Mouse (Mus musculus) adrenal gland, postnatal 36 days (tissue): ENCODE data around the gene Cd68. TPM values are rescaled to one million over a fixed set of nuclear protein-coding genes. Genes with fewer than 3 reads are reported as not detected.

Experiments
- DNase-seq, 2 experiments: peaks; one replicate each; pipeline ENCODE4 v3.0.0; 2021; ENCODE audit warnings: mixed read lengths in 1 of 2
- total RNA-seq, 2 experiments: library from RNA; stranded (reverse); gene quantifications; 2 replicates each; pipeline ENCODE4 v1.2.3; 2021

Gene Cd68
- total RNA-seq, 2 experiments from 2014 or later = 20.1 to 28.6 TPM

DNA sequence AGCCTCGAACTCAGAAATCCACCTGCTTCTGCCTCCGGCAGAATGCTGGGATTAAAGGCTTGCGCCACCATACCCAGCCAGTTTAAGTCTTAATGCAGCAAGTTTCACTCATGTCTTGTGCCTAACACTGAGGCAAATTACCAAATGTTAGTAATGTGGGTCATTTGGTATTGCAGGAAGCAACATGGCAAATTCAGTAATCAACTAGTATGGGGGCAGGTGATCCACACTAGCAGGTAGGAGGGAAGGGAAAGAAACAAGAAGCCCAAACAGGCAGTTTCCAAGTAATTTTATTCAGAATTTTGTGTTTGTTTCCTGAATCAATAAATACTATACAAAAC, 682 bp upstream of the Cd68 start:
- no peak for DNase-seq

DNA sequence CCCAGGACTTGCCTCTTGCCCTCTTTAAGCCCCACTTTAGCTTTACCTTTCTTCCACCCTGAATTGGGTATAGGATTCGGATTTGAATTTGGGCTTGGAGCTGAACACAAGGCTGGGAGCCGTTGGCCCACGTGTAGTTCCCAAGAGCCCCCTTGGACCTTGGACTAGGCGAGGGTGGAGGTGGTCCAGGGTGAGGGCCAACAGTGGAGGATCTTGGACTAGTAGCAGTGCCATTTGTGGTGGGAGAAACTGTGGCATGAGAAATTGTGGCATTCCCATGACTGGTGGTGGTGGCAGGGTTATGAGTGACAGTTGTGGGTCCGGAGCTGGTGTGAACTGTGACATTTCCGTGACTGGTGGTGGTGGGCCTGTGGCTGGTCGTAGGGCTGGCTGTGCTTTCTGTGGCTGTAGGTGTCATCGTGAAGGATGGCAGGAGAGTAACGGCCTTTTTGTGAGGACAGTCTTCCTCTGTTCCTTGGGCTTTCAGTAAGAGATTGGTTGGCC, 444 bp downstream of the Cd68 start:
- DNase-seq = no peak

DNA sequence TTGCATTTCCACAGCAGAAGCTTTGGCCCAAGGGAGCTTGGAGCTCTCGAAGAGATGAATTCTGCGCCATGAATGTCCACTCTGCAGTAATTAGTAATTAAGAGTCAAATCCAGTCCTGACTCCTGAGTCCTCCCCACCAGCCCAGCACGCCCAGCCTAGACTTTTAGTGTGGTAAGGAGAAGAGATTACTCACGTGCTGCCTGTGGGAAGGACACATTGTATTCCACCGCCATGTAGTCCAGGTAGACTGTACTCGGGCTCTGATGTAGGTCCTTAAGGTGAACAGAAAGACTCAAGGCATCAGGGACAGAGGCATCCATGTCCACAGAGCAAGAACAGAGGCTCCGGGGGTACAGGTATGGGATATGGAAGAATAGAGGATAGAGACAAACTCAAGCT, 1.1 kb downstream of the Cd68 start:
- no peak for DNase-seq

DNA sequence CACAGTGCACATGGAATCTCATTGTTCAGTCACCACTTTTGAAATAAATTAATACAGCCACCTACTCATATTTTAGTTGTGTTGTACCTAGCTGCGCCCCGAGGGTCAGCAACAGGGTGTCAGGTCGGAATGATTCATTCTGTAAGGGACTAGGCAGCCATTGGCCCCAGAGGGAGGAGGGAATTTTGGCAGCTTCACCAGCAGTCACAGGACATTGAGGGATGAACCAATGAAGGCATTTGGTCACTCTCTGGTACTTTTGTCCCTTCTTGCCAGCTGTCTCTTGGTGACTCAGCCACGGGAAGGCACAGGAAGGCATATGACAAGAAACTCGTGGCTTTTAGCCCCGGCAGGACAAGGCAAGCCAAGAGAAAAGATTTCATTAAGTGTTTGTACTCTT, 2.2 kb downstream of the Cd68 start:
- peak; percentile 72 to 73 for DNase-seq

DNA sequence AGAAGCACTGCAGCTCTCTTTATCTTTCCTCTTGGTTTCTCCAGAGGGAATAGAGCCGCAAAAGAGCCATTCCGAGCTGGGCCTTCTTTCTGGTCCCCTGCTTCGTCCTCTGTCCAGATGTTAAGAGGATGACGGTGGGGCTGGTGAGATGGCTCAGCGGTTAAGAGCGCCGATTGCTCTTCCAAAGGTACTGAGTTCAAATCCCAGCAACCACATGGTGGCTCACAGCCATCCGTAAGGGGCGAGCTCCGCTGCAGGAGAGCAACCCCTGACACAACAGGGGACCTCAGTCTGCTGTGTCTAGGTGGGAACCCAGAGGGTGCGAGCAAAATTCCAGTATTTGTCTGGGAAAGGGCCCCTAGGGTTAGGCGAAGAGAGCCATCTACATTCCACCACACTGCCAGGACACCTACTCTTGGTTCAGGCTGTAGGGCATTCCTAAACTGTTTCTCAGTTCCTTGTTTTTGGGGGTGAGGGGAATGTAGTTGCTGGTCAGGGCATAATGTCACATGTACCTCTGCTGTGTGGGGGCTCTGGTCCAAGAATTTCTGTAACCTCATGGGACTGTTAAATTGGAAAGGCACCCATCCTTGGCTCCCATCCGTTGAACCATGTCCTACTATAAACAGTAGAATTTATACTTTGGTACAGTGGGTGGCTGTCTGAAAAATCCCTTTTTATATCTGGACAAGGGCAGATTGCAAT, 2.8 kb downstream of the Cd68 start:
- no peak for DNase-seq

DNA sequence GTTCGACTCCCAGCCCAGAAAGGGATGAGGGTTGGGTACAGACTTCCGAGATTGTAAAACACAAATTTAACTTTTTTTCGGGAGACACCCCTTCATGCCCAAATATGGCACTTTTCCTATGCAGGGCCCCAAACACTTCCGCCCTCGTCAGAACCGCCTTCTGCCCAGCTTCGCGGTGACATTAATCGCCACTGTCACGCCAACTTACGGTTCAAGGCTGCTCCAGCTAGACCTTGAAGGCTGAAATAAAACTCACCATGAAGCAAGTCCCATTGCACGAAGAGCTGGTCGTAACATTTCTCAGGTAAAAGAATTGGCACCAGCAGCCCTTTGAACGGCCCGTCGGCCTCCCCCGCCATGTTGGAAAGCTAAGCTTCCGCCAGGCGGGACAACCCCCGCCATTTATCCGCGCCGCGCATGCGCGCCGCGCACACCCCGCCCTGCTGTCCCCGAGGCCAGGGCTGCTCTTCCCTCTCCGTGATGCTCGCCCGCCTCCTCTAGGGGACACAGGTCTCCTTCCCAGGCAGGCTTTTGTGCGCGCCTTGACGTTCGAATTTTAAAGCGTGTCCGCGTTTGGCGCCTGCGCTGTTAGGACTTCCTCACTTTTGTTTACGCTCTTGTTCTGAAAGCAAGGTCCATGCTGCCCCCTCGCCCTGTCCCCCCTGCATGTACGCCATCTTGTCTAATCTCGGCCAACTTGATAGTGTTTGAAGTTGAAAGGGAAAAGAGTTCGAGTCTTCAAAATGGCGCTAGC, 3.6 kb downstream of the Cd68 start, which contains the start of gene Mpdu1:
TSS of gene Mpdu1 (minus strand) at position 430 of the 754 bp plus-strand sequence.
- peak; percentile 95 for DNase-seq

DNA sequence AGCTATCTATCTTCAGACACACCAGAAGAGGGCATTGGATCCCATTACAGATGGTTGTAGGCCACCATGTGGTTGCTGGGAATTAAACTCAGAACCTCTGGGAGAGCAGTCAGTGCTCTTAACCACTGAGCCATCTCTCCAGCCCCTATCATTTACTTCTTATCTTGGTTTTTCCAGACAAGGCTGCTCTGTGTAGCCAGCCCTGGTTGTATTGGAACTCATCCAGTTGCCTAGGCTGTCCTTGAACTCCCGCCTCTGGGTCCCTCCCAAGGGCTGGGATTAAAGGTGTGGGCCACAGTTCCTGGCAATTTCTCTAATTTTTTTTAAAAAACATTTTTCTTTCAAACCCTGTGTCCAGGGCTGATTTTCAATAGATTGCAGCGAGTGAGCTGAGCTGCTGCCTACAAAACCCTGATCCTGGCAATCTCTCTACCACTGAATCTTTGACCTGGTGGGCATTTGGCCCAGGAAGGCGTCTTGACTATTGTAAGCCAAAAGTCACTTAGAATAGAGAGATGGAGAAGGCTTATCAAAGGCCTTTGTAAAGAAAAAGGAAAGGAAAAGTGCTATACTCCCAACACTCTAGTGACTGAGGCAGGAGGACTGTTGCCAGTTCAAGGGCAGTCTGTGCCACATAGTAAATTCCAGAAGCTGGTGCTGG, 4.6 kb downstream of the Cd68 start:
- DNase-seq = peak; percentile 69 to 75

DNA sequence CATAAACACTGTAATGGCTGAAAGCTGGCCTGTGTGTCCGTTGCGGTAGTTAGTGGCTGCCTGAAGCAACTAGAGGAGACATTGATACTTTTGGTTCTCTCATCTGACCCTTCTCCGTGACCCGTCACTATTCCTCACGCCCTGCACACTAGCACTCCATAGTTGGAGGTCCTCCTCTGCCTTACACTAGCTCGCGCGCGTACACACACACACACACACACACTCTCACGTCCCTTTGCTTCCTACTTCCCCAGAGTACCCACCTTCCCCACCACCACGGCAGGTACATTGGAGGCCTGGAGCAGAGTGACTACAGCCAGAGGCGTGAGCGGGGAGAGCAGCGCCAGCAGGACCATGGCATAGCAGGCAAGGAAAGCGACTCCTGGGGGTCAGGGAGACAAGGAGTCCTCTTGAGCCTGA, 8.5 kb downstream of the Cd68 start:
- DNase-seq = no peak

DNA sequence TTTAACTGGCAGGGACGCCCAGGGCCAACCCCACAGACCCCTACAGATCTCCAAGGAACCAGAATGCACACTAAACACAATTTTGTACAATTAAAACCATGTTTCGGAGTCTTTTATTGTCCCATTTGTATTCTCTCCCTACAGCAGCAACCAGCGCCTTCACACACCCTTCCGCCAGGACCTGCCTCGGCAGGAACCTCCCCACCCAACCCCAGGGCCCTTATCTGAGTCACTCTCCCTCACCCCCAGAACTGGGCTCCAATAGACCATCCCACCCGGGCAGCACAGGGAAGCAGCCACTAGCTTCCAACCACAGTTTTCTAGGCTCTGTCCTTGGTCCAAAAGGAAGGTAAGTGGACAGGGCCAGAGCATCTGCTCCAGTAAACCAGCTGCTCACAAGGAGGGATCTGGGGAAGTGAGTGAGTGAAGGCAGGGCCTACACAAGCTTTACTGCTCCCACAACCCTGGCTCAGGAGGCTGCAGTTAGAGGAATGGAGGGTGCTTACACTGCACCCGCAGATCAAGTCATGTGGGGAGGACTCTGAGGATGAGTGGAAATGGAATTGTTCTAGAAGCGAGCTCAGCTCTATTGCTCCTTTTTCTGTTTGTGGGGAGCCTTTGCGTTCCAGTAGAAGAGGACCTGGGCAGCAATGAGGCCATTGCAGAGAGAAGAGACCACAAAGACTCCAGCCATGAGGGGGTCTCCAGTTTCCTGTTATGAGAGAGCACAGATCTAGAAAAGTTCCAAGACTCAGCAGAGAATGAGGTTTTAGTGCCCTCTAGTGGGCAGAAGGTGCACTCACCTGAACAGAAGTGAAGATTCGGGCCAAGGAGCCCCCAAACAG, 9.1 kb downstream of the Cd68 start:
- DNase-seq = peak in 1 of 2 experiments; percentile 53

DNA sequence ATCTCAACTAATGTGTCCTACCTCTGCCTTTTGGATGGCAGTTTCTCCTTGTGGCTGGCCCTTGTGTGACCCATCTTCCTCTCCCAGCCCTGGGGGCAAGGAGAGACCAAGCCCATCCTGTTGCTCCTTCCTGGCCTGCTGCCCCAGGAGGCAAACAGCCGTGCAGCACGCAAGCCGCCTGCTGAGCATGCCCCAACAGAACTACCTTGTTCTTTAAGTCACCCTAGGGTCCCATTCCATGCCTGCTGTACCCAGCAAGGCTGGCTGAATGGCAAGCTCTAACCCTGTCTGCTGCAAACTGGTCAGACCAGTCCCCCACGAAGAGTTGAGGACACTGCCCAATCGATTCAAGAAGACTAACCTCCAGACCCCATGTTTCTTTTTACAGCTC, 9.9 kb downstream of the Cd68 start:
- no peak for DNase-seq

DNA sequence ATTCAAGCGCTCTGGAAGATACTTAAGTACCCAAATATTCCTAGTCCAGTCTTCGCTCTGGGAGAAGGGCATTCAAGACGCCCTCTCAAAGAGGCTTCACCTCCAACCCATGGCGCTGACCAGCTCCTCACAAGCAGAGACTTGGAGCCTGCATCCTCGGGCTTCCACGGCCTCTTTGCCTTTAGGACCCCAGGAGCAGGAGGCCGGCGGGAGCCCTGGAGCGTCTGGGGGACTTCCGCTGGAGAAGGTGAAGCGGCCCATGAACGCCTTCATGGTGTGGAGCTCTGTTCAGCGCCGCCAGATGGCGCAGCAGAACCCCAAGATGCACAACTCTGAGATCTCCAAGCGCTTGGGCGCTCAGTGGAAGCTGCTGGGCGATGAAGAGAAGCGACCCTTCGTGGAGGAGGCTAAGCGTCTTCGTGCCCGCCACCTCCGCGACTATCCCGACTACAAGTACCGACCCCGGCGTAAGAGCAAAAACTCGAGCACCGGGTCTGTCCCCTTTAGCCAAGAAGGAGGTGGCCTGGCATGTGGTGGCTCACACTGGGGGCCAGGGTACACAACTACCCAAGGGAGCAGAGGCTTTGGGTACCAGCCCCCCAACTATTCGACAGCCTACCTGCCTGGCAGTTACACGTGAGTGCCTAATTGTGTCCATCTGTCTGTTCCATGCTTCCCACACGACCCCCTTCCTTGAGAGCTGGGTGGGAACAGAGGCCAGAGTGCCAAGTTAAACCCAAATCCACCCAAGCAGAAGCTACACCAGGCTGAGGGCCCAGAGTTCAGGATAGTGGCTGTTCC, 10.5 kb downstream of the Cd68 start, which contains the start of gene Sox15:
TSS of gene Sox15 (plus strand) at position 51 of the 801 bp plus-strand sequence.
- peak; percentile 77 for DNase-seq

DNA sequence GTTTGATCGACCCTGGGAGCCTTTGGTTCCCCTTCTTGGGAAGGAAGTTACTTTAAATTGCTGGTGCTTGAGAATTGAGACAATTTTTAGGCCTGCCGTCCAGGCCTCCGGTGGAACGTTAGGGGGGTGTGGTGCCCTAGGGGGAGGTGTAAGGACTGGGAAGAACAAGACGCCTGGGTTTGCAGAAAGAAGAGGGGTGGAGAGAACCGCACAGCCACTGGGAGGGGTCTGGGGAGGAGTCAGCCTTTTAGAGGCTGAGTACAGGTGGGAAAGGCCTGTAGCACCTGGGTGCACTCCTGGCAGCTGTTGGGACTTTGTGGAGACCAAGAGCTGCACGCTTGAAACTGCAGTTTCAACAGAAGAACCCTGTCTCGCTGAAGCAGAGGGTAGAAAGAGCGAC, 11.2 kb downstream of the Cd68 start:
- peak in 1 of 2 experiments; percentile 18 for DNase-seq

DNA sequence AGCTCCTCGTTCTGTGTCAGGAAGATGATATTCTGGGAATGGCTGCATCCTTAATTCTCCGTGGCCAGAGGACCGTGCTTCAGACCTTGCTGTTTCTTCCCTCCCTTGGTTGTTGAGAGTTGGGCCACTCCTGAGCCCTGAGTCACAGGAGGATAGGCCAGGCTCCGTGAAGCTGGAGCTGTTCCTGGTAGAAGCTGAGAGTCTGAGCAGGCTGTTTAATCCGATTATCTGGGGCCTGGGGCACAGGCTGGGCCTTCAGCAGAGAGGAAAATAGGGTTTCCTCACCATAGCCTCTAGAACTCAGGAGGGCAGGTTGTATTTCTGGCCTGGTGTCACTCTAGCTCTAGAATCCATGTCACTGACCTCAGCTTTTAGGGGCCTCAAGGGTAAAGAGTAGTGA, 12.6 kb downstream of the Cd68 start:
- peak in 1 of 2 experiments; percentile 41 for DNase-seq

DNA sequence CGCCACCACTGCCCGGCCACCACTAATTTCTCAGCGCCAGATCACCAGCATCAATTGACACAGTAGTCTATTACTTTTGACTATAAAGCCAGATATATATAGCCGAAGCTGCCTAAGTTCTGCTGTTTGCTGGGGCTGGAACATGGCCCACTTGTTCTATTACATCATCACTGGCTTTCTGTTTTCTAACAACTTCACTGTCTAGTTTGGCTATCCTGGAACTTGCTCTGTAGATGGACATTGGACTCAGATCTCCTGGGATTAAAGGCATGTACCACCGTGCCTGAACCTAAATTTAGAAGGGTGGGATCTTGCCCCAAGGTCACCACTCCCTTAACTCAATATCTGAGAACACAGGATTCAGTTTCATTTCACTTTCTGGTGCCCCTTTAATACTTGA, 20.1 kb downstream of the Cd68 start:
- DNase-seq = no peak

DNA sequence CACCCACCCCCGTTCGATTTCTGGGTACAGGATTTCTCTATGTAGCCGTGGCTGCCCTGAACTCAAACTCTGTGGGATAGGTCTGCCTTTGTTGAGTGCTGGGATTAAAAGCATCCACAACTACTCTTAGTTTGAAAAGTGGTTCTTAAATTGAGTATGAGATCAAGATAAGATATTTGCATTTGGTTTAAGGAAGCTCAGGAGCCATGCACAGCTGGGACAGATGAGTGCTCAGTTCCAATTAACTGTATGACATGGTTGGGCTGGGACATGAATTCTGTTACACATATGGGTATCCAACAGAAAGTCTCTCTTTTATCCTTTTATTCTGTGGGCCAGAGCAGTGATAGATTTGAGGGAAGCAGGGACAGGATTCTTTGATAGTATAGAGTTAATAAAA, 30.5 kb downstream of the Cd68 start:
- no peak for DNase-seq

DNA sequence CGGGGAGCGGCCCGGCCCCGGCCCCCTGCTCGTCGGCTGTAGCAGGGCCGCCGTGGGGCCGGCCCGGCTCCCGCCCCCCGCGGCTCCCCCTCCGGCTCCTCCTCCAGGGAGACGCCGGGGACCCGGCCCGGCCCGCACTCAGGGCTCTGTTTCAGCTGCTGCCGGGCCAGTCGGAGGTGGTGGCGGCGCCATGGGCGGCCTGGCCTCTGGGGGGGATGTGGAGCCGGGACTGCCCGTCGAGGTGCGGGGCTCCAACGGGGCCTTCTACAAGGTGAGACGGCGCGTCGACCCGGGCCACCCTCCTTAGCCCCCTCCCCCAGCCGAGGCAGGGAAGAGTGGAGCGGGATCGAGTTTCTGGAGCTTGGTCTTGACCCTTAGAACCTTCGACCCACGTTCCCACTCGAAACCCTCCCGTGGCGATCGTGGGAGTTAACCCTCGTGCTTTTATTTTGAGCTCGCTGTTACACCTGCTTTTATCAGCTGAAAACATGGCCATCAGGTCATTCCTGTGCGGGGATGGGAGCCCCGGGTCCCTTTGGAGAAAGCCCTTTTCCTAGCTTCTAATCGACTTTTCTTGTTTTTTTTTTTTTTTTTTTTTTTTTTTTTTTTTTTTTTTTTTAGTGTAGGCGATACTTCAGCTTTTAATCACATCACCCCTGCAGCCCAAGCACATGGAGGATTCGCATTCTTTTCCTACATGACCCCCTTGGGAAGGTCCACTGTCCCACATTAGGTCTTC, 32.7 kb downstream of the Cd68 start:
- peak; percentile 76 to 84 for DNase-seq

DNA sequence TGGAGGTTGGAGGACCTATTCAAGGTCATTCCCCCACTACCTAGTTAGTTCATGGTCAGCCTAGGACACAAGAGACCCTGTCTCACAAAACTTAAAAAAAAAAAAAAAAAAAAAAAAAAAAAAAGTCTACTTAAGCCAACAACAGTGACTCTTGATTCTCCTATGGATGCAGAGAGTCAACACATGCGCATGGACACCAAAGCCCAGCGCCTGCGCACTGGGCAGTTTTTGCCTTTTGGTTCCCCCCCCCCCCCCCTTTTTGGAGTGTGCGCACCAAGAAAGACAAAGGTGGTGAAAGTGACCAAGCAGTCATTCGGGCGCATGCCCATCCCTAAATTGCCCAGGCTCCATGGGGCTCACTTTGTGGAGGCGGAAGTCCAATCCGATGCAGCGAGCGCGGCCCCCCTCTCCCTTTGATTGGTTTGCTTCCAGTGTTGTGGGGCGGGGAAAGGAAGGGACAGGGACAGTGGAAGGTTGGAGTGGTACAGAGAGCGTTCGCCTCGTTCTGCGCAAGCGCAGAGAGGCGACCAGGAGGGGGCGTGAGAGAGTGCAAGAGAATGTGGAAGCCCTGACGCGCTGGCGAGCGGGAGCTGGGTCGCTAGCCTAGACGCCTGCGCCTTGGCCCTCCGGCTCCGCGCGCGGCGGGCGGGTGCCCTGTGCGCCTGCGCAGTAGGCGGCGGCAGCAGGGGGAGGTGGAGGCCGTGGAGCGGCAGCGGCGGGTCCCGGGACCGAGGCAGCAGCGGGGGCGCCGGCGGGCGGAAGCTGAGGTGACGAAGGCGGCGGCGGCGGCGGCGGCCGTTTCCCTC, 33.5 kb downstream of the Cd68 start, which contains the start of gene Fxr2:
TSS of gene Fxr2 (plus strand) at position 707 of the 806 bp plus-strand sequence.
- peak; percentile 100 for DNase-seq

DNA sequence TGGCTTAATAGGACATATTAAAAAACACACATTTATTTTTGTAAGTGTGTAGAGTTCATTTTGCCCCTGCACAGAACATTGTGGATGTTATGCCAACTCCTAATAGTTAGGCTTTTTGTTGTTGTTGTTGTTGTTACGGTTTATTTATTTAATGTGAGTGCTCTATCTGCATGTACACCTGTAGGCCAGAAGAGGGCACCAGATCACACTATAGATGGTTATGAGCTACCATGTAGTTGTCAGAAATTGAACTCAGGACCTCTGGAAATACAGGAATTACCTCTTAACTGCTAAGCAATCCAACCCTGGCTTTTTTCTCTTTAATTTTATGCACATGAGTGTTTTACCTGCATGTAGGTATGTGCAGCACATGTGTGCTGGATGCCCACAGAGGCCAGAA, 36.2 kb downstream of the Cd68 start:
- no peak for DNase-seq

DNA sequence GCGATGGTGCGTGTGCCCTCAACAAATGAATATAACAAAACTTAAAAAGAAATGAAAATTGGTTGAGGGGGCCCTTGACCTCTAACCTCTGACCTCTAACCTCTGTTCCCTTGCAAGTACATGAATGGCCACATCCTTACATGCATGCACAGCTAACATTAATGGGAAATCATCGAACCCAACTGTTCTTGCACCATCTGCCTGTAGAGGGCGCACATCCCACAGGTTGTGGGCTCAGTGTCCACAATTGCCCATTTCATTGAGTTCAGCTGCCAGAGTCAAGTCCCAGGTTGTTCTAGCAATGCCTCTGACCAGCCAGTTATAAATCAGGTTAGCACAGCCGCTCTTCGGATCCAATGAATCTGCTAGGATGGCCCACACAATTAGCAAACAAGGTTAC, 37.7 kb downstream of the Cd68 start:
- DNase-seq = peak; percentile 78 to 85
